Mouse (Mus musculus): ENCODE results near the gene Gabpb2. TPM values are rescaled to one million over a fixed set of nuclear protein-coding genes. Genes with fewer than 3 reads are reported as not detected.
A peak's percentile ranks its signal among the peaks of the same experiment; 100 is the strongest.

The Gabpb2 gene
- polyA plus RNA-seq, 1 experiment: 49.0 TPM

DNA sequence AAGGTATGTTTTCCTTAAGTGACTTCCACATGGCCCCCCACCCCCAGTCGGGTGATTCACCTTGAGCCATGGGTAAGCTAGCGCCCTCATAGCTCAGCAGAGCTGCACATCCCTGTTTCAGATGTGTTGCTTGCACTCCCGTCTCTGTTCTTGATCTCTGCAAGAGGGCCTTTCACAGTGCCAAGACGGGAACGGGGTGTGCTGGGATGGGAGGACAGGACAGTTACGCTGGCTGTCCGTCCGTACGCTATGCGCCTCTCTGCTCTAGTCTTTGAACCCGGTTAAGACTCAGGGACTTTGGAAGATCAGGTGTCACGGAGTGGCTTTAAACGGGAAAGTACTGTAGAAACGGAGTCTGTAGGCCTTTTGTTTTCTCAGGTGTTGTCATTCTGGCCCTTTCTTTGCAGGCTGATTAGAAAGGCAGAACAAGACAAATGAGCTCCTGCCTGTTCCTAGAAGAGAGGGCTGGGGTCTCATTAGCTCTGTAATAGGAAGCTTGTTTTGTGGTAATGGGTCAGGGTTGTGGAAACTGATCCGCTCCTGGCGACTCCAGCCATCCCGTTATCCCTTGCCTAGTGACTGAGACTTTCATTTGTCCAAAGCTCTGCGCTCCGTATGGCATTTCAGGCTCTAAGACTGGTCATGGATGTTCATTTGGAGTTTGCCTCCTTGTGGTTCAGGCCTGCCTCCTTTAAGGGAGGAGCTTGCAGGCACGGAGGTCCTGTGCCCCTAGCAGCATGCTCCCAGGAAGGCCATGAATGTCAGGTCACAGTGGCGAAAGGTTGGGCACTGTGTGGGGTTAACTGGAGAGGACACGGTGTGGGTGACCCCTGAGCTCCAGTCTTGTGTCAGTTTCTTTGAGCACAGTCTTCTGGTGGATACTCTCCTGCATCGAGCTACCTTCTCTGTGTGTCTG is 17.9 kb upstream of the Gabpb2 start:
- no peaks in the 10 kb centered on the region for H3K27me3 ChIP-seq (ENCODE audit: control insufficient read depth, insufficient read depth, low read length, poor library complexity, severe bottlenecking)
- peaks cover 6% of the 10 kb centered on the region for H3K4me1 ChIP-seq (ENCODE audit: control insufficient read depth, insufficient read depth, low read length)
- no peak overlapping the region for H3K4me3 ChIP-seq (ENCODE audit: low read depth, low read length)
- peaks cover 12% of the 10 kb centered on the region for H3K36me3 ChIP-seq (ENCODE audit: control insufficient read depth, insufficient read depth, low read length, poor library complexity, severe bottlenecking)
- TF ChIP-seq CTCF (IDR thresholded peaks at IDR 0.05; ENCODE audit: low read depth, low read length): no peak
- TF ChIP-seq POLR2A (IDR thresholded peaks at IDR 0.05; ENCODE audit: insufficient read depth, low read length): no peak
- TF ChIP-seq EP300 (IDR thresholded peaks at IDR 0.05; ENCODE audit: insufficient read depth, low read depth, low read length): no peak
- H3K27ac ChIP-seq (ENCODE audit: insufficient read depth, low read length): peak overlapping the region; percentile 19
- H3K9ac ChIP-seq (ENCODE audit: low read depth, poor library complexity, severe bottlenecking): no peak overlapping the region
- H3K9me3 ChIP-seq (replicated peaks; ENCODE audit: control insufficient read depth, insufficient read depth, low read length, poor library complexity, severe bottlenecking): no peaks in the 10 kb centered on the region

- peaks cover 6% of the 10 kb centered on the region for H3K4me1 ChIP-seq (ENCODE audit: control insufficient read depth, insufficient read depth, low read length)
- no peaks in the 10 kb centered on the region for H3K9me3 ChIP-seq (replicated peaks; ENCODE audit: control insufficient read depth, insufficient read depth, low read length, poor library complexity, severe bottlenecking)
- H3K9ac ChIP-seq (ENCODE audit: low read depth, poor library complexity, severe bottlenecking): no peak overlapping the region
- peak overlapping the region; percentile 84; the same call in 1 of the 2 replicates for H3K27ac ChIP-seq (ENCODE audit: insufficient read depth, low read length)
- peaks cover 12% of the 10 kb centered on the region for H3K36me3 ChIP-seq (ENCODE audit: control insufficient read depth, insufficient read depth, low read length, poor library complexity, severe bottlenecking)
- no peaks in the 10 kb centered on the region for H3K27me3 ChIP-seq (ENCODE audit: control insufficient read depth, insufficient read depth, low read length, poor library complexity, severe bottlenecking)
- H3K4me3 ChIP-seq (ENCODE audit: low read depth, low read length): no peak overlapping the region
- TF ChIP-seq CTCF (IDR thresholded peaks at IDR 0.05; ENCODE audit: low read depth, low read length) (no peak), EP300 (IDR thresholded peaks at IDR 0.05; ENCODE audit: insufficient read depth, low read depth, low read length) (no peak), POLR2A (IDR thresholded peaks at IDR 0.05; ENCODE audit: insufficient read depth, low read length) (no peak)
Measured at GRCm38 (mm10) chr3:95233303-95233980, 15.7 kb upstream of the Gabpb2 start.

GRCm38 (mm10) chr3:95232771-95233170 is 15.1 kb upstream of the Gabpb2 start:
- Histone ChIP-seq H3K27ac (ENCODE audit: insufficient read depth, low read length) (peak overlapping the region; percentile 84), H3K4me1 (ENCODE audit: control insufficient read depth, insufficient read depth, low read length) (peaks cover 6% of the 10 kb centered on the region), H3K36me3 (ENCODE audit: control insufficient read depth, insufficient read depth, low read length, poor library complexity, severe bottlenecking) (peaks cover 12% of the 10 kb centered on the region), H3K9me3 (replicated peaks; ENCODE audit: control insufficient read depth, insufficient read depth, low read length, poor library complexity, severe bottlenecking) (no peaks in the 10 kb centered on the region), H3K9ac (ENCODE audit: low read depth, poor library complexity, severe bottlenecking) (peak overlapping the region; percentile 93; the same call in 1 of the 2 replicates), H3K27me3 (ENCODE audit: control insufficient read depth, insufficient read depth, low read length, poor library complexity, severe bottlenecking) (no peaks in the 10 kb centered on the region), H3K4me3 (ENCODE audit: low read depth, low read length) (no peak overlapping the region)
- no peak for TF ChIP-seq CTCF (IDR thresholded peaks at IDR 0.05; ENCODE audit: low read depth, low read length)
- no peak for TF ChIP-seq EP300 (IDR thresholded peaks at IDR 0.05; ENCODE audit: insufficient read depth, low read depth, low read length)
- TF ChIP-seq POLR2A (IDR thresholded peaks at IDR 0.05; ENCODE audit: insufficient read depth, low read length): no peak

DNA sequence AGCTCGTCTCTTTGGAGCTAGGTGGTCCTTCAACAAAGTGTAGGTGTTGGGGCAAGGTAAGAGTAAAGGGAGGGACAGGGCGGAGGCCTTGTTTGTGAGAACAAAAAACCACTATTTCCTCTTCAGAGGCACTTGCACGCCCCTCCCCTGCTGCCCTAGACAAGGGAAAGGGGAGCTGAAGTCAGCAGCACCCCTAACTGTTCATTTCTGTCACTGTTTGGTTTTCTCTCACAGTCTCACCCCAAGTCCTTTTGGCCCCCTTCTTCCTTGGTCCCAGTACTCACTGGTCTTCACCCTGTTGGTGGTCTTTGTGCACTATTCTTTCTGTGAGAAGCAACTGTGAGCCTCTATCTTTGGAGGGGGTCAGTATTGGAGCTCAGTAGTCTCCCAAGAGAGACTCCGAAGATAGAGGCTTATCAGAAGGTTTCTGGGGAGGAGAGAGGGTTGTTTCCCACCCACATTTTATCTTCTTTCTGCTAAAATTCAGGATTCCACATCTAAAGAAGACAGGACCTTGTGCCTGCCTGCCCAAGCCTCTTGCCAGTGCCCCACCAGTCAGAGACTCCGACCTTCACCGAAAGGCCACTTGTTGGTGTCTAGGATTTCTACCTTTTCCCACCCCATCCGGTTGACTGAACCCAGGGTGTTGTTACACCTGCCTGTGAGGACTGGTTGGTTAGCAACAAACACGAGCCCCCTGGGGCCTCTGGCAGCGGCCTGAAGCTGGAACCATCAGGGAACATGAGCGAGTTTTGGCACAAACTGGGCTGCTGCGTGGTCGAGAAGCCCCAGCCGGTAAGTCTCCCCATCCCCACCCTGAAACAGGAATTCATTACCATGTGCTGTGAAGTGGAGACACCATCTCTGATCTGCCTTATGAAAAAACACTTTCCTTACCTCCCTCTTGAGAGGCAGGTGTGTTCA is 13.8 kb upstream of the Gabpb2 start, which contains the start of gene Mllt11:
TSS of gene Mllt11 (minus strand) at position 874 of the 924 bp plus-strand sequence.
- Histone ChIP-seq H3K9ac (ENCODE audit: low read depth, poor library complexity, severe bottlenecking) (peak within 1 kb of the TSS; percentile 93; the same call in 1 of the 2 replicates), H3K27ac (ENCODE audit: insufficient read depth, low read length) (peak within 1 kb of the TSS; percentile 84), H3K27me3 (ENCODE audit: control insufficient read depth, insufficient read depth, low read length, poor library complexity, severe bottlenecking) (no peaks in the 10 kb centered on the region), H3K4me1 (ENCODE audit: control insufficient read depth, insufficient read depth, low read length) (peaks cover 6% of the 10 kb centered on the region), H3K9me3 (replicated peaks; ENCODE audit: control insufficient read depth, insufficient read depth, low read length, poor library complexity, severe bottlenecking) (no peaks in the 10 kb centered on the region), H3K36me3 (ENCODE audit: control insufficient read depth, insufficient read depth, low read length, poor library complexity, severe bottlenecking) (peaks cover 12% of the 10 kb centered on the region), H3K4me3 (ENCODE audit: low read depth, low read length) (peak within 1 kb of the TSS; percentile 52)
- TF ChIP-seq POLR2A (IDR thresholded peaks at IDR 0.05; ENCODE audit: insufficient read depth, low read length) (no peak), CTCF (IDR thresholded peaks at IDR 0.05; ENCODE audit: low read depth, low read length) (no peak)

- Histone ChIP-seq H3K27me3 (ENCODE audit: control insufficient read depth, insufficient read depth, low read length, poor library complexity, severe bottlenecking) (no peaks in the 10 kb centered on the region), H3K36me3 (ENCODE audit: control insufficient read depth, insufficient read depth, low read length, poor library complexity, severe bottlenecking) (peaks cover 12% of the 10 kb centered on the region), H3K27ac (ENCODE audit: insufficient read depth, low read length) (peak overlapping the region; percentile 84), H3K9ac (ENCODE audit: low read depth, poor library complexity, severe bottlenecking) (peak overlapping the region; percentile 93), H3K4me3 (ENCODE audit: low read depth, low read length) (peak overlapping the region; percentile 60), H3K9me3 (replicated peaks; ENCODE audit: control insufficient read depth, insufficient read depth, low read length, poor library complexity, severe bottlenecking) (no peaks in the 10 kb centered on the region), H3K4me1 (ENCODE audit: control insufficient read depth, insufficient read depth, low read length) (peaks cover 4% of the 10 kb centered on the region)
- no peak for TF ChIP-seq EP300 (IDR thresholded peaks at IDR 0.05; ENCODE audit: insufficient read depth, low read depth, low read length)
- no peak for TF ChIP-seq POLR2A (IDR thresholded peaks at IDR 0.05; ENCODE audit: insufficient read depth, low read length)
- no peak for TF ChIP-seq CTCF (IDR thresholded peaks at IDR 0.05; ENCODE audit: low read depth, low read length)
Measured at GRCm38 (mm10) chr3:95230495-95231297, 13.0 kb upstream of the Gabpb2 start.

All from ES-Bruce4 (cell line).